Mouse (Mus musculus) brain, embryonic 14.5 days (tissue): ENCODE measurements around the gene Ap2m1.
"Not testable (repeated sequence)": the region's sequence is repeated elsewhere in the genome, so short reads cannot be mapped to it uniquely, and the experiment has no call there.

Source experiments
- CTCF ChIP-seq: fragments of 200-500 bp; IDR thresholded peaks from 2 replicates; pipeline ENCODE4 v1.5.1; 2012; ENCODE audit warnings: inconsistent platforms, mild to moderate bottlenecking, moderate library complexity, borderline replicate concordance; ENCODE audit not compliant: insufficient read depth, insufficient read length; ENCODE audit errors: extremely low read depth
- POLR2A ChIP-seq: fragments of 200-500 bp; IDR thresholded peaks from 2 replicates; pipeline ENCODE4 v1.6.1; 2012; ENCODE audit warnings: mild to moderate bottlenecking, inconsistent platforms, borderline replicate concordance; ENCODE audit not compliant: poor library complexity, insufficient read depth, insufficient read length, severe bottlenecking; ENCODE audit errors: extremely low read depth

DNA sequence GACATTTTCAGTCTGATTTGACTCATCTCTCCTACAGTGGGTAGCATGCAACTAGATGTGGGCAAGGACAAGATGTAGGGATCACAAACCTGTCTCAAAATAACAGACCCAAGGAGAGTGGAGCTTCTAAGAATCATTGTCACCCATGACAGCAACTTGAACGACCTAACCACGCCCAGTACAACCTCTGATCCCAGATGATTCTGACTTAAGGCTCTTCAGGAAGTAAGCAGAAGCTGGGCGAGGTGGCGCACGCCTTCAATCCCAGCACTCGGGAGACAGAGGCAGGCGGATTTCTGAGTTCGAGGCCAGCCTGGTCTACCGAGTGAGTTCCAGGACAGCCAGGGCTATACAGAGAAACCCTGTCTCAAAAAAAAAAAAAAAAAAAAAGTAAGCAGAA is 46.5 kb upstream of the Ap2m1 start:
- TF ChIP-seq POLR2A, CTCF: not testable (repeated sequence)
